Mouse (Mus musculus): ENCODE measurements around the gene Ly86. TPM values are rescaled to one million over a fixed set of nuclear protein-coding genes. Genes with fewer than 3 reads are reported as not detected.

The Ly86 gene
- 1 to 10 TPM; 7.3 to 8.8 TPM for total RNA-seq (2021)
- long read RNA-seq, experiment 1, partial matches to known transcripts: 0 of 4 reads
- long read RNA-seq, experiment 1, other reads (novel, unspliced or antisense): 3 of 4 reads
- long read RNA-seq, experiment 2, partial matches to known transcripts: 0 of 11 reads
- long read RNA-seq, experiment 2, other reads (novel, unspliced or antisense): 6 of 11 reads

GRCm38 (mm10) chr13:37344909-37345772, at the start of gene Ly86:
Ly86 (plus strand) TSS chr13:37345208.
- no peak for DNase-seq (ENCODE audit: low spot score in 2 of 2)

GRCm38 (mm10) chr13:37297886-37298285, 47.1 kb upstream of the Ly86 start:
- DNase-seq (ENCODE audit: low spot score in 2 of 2): no peak

GRCm38 (mm10) chr13:37298856-37299255, 46.2 kb upstream of the Ly86 start:
- no peak for DNase-seq (ENCODE audit: low spot score in 2 of 2)

GRCm38 (mm10) chr13:37302877-37303276, 42.1 kb upstream of the Ly86 start:
- no peak for DNase-seq (ENCODE audit: low spot score in 2 of 2)

GRCm38 (mm10) chr13:37308006-37308405, 37.0 kb upstream of the Ly86 start:
- DNase-seq (ENCODE audit: low spot score in 2 of 2): no peak

GRCm38 (mm10) chr13:37309296-37309695, 35.7 kb upstream of the Ly86 start:
- DNase-seq (ENCODE audit: low spot score in 2 of 2): no peak

GRCm38 (mm10) chr13:37310331-37310730, 34.7 kb upstream of the Ly86 start:
- no peak for DNase-seq (ENCODE audit: low spot score in 2 of 2)

GRCm38 (mm10) chr13:37311555-37312221, 33.3 kb upstream of the Ly86 start:
- peak; percentile 18 to 27 for DNase-seq (ENCODE audit: low spot score in 2 of 2)

GRCm38 (mm10) chr13:37312222-37312928, 32.6 kb upstream of the Ly86 start:
- peak; percentile 95 to 97 for DNase-seq (ENCODE audit: low spot score in 2 of 2)

GRCm38 (mm10) chr13:37312951-37313350, 32.1 kb upstream of the Ly86 start:
- DNase-seq (ENCODE audit: low spot score in 2 of 2): no peak

GRCm38 (mm10) chr13:37325504-37325903, 19.5 kb upstream of the Ly86 start:
- peak; percentile 56 to 78 for DNase-seq (ENCODE audit: low spot score in 2 of 2)

- DNase-seq (ENCODE audit: low spot score in 2 of 2): no peak
Observed at GRCm38 (mm10) chr13:37329747-37330146, 15.3 kb upstream of the Ly86 start.

GRCm38 (mm10) chr13:37330971-37331370, 14.0 kb upstream of the Ly86 start:
- no peak for DNase-seq (ENCODE audit: low spot score in 2 of 2)

- no peak for DNase-seq (ENCODE audit: low spot score in 2 of 2)
Observed at GRCm38 (mm10) chr13:37332779-37333543, 12.0 kb upstream of the Ly86 start.

- DNase-seq (ENCODE audit: low spot score in 2 of 2): no peak
Observed at GRCm38 (mm10) chr13:37333544-37333870, 11.5 kb upstream of the Ly86 start.

GRCm38 (mm10) chr13:37337269-37337668, 7.7 kb upstream of the Ly86 start:
- DNase-seq (ENCODE audit: low spot score in 2 of 2): no peak

- DNase-seq (ENCODE audit: low spot score in 2 of 2): no peak
Observed at GRCm38 (mm10) chr13:37337871-37338270, 7.1 kb upstream of the Ly86 start.

GRCm38 (mm10) chr13:37342804-37343203, 2.2 kb upstream of the Ly86 start:
- DNase-seq (ENCODE audit: low spot score in 2 of 2): no peak

- DNase-seq (ENCODE audit: low spot score in 2 of 2): no peak
Observed at GRCm38 (mm10) chr13:37345823-37346222, 815 bp downstream of the Ly86 start.

- DNase-seq (ENCODE audit: low spot score in 2 of 2): no peak
Observed at GRCm38 (mm10) chr13:37347871-37348595, 3.0 kb downstream of the Ly86 start.
